Mouse (Mus musculus): ENCODE data around the gene Itih2. TPM values are rescaled to one million over a fixed set of nuclear protein-coding genes. Genes with fewer than 3 reads are reported as not detected.

The Itih2 gene
- polyA plus RNA-seq, 1 experiment from 2014 or later = 0.20 TPM

Other genes with a start within 250 kb of the Itih2 start
- not detected in 2 replicates for gene 9230102O04Rik, start 241.9 kb downstream of the Itih2 start, polyA plus RNA-seq (2014; fragmentation: Nextera tagmentation; extraction: Ambion mirVana)
- 2.4 and 3.1 TPM in 2 replicates for gene Gata3, start 241.4 kb downstream of the Itih2 start, polyA plus RNA-seq (2014; fragmentation: Nextera tagmentation; extraction: Ambion mirVana)
- gene Taf3, start 82.8 kb downstream of the Itih2 start, polyA plus RNA-seq (2014; fragmentation: Nextera tagmentation; extraction: Ambion mirVana) = 8.2 and 9.4 TPM in 2 replicates
- gene Atp5c1, start 50.9 kb downstream of the Itih2 start, polyA plus RNA-seq (2014; fragmentation: Nextera tagmentation; extraction: Ambion mirVana) = 1,497 and 1,517 TPM in 2 replicates
- 17.8 and 18.5 TPM in 2 replicates for gene Kin, start 50.8 kb downstream of the Itih2 start, polyA plus RNA-seq (2014; fragmentation: Nextera tagmentation; extraction: Ambion mirVana)
- gene Itih5, start 22.2 kb upstream of the Itih2 start, polyA plus RNA-seq (2014; fragmentation: Nextera tagmentation; extraction: Ambion mirVana) = 5.8 and 6.1 TPM in 2 replicates
- gene Sfmbt2, start 239.1 kb upstream of the Itih2 start, polyA plus RNA-seq (2014; fragmentation: Nextera tagmentation; extraction: Ambion mirVana) = 1.6 and 1.7 TPM in 2 replicates

Data from heart, embryonic 14.5 days (tissue).